Mouse (Mus musculus) embryonic facial prominence, embryonic 15.5 days (tissue): ENCODE data around the gene Ubr2. TPM values are rescaled to one million over a fixed set of nuclear protein-coding genes. Genes with fewer than 3 reads are reported as not detected.

Experiments
- ATAC-seq: fragments of 200-750 bp; cut with Nextera tagmentation; 2 replicates; pipeline ENCODE4 v1.8.0; 2017; ENCODE audit warnings: low read depth, moderate TSS enrichment; ENCODE audit not compliant: insufficient number of reproducible peaks, low FRiP score, low TSS enrichment
- H3K27ac ChIP-seq: fragments of 300-500 bp; sonication (generic); replicated peaks from 2 replicates; pipeline ENCODE4 v1.5.1; 2015; ENCODE audit warnings: mild to moderate bottlenecking, inconsistent platforms
- H3K27me3 ChIP-seq: fragments of 300-500 bp; sonication (generic); 2 replicates; pipeline ENCODE4 v1.6.1; 2015; ENCODE audit warnings: inconsistent platforms
- H3K36me3 ChIP-seq: fragments of 300-500 bp; sonication (generic); 2 replicates; pipeline ENCODE4 v1.6.1; 2015; ENCODE audit warnings: mild to moderate bottlenecking, inconsistent platforms
- H3K4me1 ChIP-seq: fragments of 300-500 bp; sonication (generic); 2 replicates; pipeline ENCODE4 v1.6.1; 2015; ENCODE audit warnings: inconsistent platforms
- H3K4me2 ChIP-seq: fragments of 300-500 bp; sonication (generic); replicated peaks from 2 replicates; pipeline ENCODE4 v1.6.1; 2015; ENCODE audit warnings: mild to moderate bottlenecking, inconsistent platforms
- H3K4me3 ChIP-seq: fragments of 300-500 bp; sonication (generic); replicated peaks from 2 replicates; pipeline ENCODE4 v1.5.1; 2015; ENCODE audit warnings: mild to moderate bottlenecking, inconsistent platforms
- H3K9ac ChIP-seq: fragments of 300-500 bp; sonication (generic); 2 replicates; pipeline ENCODE4 v1.6.1; 2015; ENCODE audit warnings: inconsistent platforms
- H3K9me3 ChIP-seq: fragments of 300-500 bp; sonication (generic); replicated peaks from 2 replicates; pipeline ENCODE4 v1.6.1; 2016; ENCODE audit warnings: inconsistent platforms
- WGBS: fragments of 180-500 bp; shearing (Covaris S2); methylation state at CpG from one replicate; pipeline ENCODE4 v1.1.7; 2015; 5-methylcytosine and 5-hydroxymethylcytosine counted together
- polyA plus RNA-seq: library from polyadenylated mRNA; unstranded; fragments of >200 nt; fragmentation: Nextera tagmentation; extraction: Ambion mirVana; gene quantifications from 2 replicates; pipeline ENCODE4 v1.2.1, GENCODE M21; 2015

Gene Ubr2
- polyA plus RNA-seq, 1 experiment from 2014 or later: 19.1 TPM

DNA sequence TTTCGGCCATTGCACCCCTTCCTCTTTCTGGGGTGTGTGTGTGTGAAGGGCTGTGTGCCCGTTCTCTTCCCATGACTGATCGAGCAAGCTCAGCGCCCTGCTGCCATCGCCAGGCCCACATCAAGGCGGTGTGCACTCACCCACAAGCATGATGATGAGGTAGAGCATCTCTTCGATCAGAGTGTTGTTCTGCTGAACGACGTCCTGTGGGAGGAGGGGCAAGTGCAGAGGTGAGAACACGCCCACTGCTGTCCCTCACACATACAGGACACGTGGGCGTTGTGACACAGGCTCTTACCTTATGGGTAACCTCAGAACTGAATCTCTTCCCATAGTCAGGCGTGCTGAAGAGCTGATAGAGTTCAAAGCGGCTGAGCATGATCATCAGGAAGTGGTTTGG is 43.5 kb downstream of the Ubr2 start:
- no peaks in the 10 kb centered on the region for H3K9me3 ChIP-seq
- no peaks in the 10 kb centered on the region for H3K4me1 ChIP-seq
- no peak overlapping the region for H3K27ac ChIP-seq
- H3K36me3 ChIP-seq: peaks cover 98% of the 10 kb centered on the region
- ATAC-seq: no peak
- H3K4me2 ChIP-seq: no peak overlapping the region
- H3K9ac ChIP-seq: no peak overlapping the region
- 86% methylated on average over 14 of the region's 14 CpGs for WGBS
- H3K27me3 ChIP-seq: no peaks in the 10 kb centered on the region
- H3K4me3 ChIP-seq: no peak overlapping the region

DNA sequence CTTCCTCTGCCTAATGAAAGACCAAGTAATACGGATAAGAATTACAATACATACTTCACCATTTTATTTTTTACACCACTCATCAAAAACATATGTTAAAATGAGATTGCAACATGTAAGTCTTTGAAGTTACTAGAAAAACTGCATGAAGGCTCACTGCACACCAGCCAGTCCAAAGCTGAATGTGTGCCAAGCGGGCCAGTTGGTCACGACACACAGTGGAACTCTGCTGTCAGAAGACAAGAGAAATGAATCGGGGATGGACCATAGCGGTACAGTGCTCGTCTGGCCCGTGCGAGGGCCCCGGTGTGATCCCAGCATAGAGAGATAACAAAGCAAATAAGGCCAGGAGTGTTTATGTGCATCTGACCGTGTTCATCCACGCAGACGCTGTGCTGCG is 47.2 kb downstream of the Ubr2 start:
- Histone ChIP-seq H3K9ac (no peak overlapping the region), H3K4me1 (no peaks in the 10 kb centered on the region), H3K27ac (no peak overlapping the region), H3K27me3 (no peaks in the 10 kb centered on the region), H3K4me2 (no peak overlapping the region), H3K9me3 (no peaks in the 10 kb centered on the region), H3K36me3 (peaks cover 96% of the 10 kb centered on the region), H3K4me3 (no peak overlapping the region)
- 86% methylated on average over 13 of the region's 13 CpGs for WGBS
- ATAC-seq: no peak

DNA sequence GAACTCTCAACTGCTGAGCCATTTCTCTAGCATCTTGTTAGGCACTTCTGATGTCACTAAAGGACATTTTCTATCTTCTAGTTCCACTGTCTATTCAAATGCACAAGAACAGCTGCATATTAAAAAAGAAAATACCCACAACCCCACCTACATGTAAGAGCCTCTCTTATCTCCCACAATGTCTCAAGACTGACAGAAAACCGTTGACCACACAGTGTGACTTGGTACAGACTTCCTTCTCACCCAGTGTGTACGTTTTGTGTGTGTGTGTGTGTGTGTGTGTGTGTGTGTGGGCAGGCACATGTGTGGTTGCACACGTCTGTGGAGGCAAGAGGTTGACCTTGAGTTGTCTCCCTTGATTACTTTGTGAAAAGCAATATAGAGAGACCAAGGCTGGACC is 48.2 kb downstream of the Ubr2 start:
- Histone ChIP-seq H3K36me3 (peaks cover 96% of the 10 kb centered on the region), H3K9me3 (no peaks in the 10 kb centered on the region), H3K4me1 (no peaks in the 10 kb centered on the region), H3K4me2 (no peak overlapping the region), H3K9ac (no peak overlapping the region), H3K4me3 (no peak overlapping the region), H3K27ac (no peak overlapping the region), H3K27me3 (no peaks in the 10 kb centered on the region)
- WGBS: 86% methylated on average over 3 of the region's 3 CpGs
- ATAC-seq: no peak

DNA sequence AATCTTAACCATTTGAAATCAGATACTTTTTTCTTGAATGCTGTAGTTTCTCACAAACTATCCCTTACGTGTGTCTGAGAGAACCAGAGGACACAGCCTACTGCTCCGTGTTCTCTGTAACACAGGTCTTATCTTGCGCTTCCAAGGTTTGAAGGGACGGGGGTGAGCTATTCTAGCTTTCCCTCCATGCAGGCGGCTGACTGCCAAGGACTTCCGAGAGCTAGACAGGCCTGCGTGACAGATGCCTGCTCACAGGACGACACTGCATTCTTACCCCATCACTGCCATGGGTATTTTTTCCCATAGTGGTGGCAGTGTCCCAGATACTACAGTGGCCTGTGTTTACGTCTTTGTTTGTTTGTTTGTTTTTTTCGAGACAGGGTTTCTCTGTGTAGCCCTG is 50.1 kb downstream of the Ubr2 start:
- Histone ChIP-seq H3K9ac (no peak overlapping the region), H3K36me3 (peaks cover 96% of the 10 kb centered on the region), H3K9me3 (no peaks in the 10 kb centered on the region), H3K4me2 (no peak overlapping the region), H3K4me3 (no peak overlapping the region), H3K27me3 (no peaks in the 10 kb centered on the region), H3K27ac (no peak overlapping the region), H3K4me1 (no peaks in the 10 kb centered on the region)
- ATAC-seq: no peak
- 86% methylated on average over 10 of the region's 10 CpGs for WGBS

DNA sequence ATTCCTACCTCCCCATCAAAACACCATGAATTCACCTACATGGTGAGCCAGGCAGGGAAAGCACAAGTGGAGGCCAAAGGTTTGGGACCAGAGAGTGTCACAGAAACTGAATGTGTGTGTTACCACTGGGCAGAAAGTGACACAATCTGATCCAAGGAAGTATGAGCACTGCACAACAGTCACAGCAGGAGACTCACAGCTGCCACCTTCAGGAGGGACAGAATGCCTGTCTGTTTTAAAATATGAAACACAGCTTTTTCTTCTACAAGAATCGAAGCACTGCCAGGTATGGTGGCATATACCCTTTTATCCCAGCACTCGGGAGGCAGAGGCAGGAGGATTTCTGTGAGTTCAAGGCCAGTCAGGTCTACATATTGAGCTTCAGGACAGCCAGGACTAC is 52.3 kb downstream of the Ubr2 start:
- no peak for ATAC-seq

DNA sequence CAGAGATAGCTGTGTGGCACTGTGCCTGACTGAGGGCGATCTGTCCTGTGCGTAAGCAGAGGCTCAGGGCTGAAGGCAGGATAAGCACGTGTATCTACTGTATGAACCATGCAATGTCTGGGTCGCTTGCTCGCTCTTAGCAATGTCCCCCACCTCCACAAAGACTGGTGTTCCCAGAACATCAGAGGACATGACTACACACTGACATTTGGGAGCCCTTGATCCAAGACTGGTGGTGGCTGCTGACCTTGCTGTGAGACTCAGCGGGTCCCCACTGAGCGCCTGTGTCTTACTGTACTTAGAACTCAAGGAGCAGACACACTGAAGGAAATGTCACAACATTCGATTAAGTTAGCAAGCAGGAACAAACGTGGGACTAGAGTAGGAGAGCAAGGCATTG is 64.1 kb downstream of the Ubr2 start:
- no peak overlapping the region for H3K27ac ChIP-seq
- no peak for ATAC-seq
- H3K4me2 ChIP-seq: no peak overlapping the region
- H3K27me3 ChIP-seq: no peaks in the 10 kb centered on the region
- no peak overlapping the region for H3K4me3 ChIP-seq
- 94% methylated on average over 9 of the region's 9 CpGs for WGBS
- no peaks in the 10 kb centered on the region for H3K4me1 ChIP-seq
- H3K36me3 ChIP-seq: peaks cover 77% of the 10 kb centered on the region
- no peaks in the 10 kb centered on the region for H3K9me3 ChIP-seq
- H3K9ac ChIP-seq: no peak overlapping the region

More for the DNA sequence above, 52.3 kb downstream of the Ubr2 start:
- Histone ChIP-seq H3K9ac (no peak overlapping the region), H3K9me3 (no peaks in the 10 kb centered on the region), H3K36me3 (peaks cover 93% of the 10 kb centered on the region), H3K27ac (no peak overlapping the region), H3K4me1 (no peaks in the 10 kb centered on the region), H3K27me3 (no peaks in the 10 kb centered on the region), H3K4me3 (no peak overlapping the region), H3K4me2 (no peak overlapping the region)
- 82% methylated on average over 2 of the region's 2 CpGs for WGBS

DNA sequence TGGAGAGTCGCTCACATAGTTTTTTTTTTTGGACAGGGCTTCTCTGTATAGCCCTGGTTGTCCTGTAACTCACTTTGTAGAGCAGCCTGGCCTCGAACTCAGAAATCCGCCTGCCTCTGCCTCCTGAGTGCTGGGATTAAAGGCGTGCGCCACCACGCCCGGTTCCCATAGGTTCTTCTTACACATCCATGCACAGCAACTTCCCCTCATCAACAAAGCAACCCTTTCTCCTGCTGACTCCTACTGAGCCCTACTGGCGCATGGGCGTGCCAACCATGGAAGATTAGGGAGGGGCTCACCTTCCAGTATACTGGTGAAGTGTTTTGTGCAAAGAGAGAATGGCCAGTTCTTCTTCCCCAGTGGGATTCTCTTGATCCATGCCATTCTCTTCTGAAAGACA is 67.9 kb downstream of the Ubr2 start:
- Histone ChIP-seq H3K9me3 (no peaks in the 10 kb centered on the region), H3K4me1 (no peaks in the 10 kb centered on the region), H3K27ac (no peak overlapping the region), H3K4me3 (no peak overlapping the region), H3K9ac (no peak overlapping the region), H3K36me3 (peaks cover 93% of the 10 kb centered on the region), H3K4me2 (no peak overlapping the region), H3K27me3 (no peaks in the 10 kb centered on the region)
- ATAC-seq: no peak
- 95% methylated on average over 9 of the region's 9 CpGs for WGBS

DNA sequence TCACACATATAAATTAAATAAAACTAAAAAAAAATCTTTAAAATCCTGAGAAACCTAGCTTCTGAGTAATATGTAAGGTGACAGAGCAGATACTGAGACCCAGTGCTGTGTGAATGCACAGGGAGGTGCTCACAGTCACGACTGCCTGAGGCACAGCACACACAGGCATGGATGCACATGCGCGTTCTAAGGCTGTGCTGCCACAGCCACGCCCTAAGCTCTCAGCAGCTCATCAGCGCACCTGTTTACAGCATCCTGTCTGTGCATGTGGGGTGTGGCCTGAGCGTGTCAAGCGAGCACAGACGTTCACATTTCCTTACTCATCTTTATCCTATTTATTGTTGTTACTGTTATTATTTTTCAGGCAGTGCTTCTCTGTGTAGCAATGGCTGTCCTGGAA is 69.9 kb downstream of the Ubr2 start:
- no peak overlapping the region for H3K27ac ChIP-seq
- WGBS: 73% methylated on average over 8 of the region's 8 CpGs
- H3K4me2 ChIP-seq: no peak overlapping the region
- no peaks in the 10 kb centered on the region for H3K4me1 ChIP-seq
- ATAC-seq: peak; percentile 57; the same call in 1 of the 2 replicates
- peaks cover 94% of the 10 kb centered on the region for H3K36me3 ChIP-seq
- H3K27me3 ChIP-seq: no peaks in the 10 kb centered on the region
- H3K9ac ChIP-seq: no peak overlapping the region
- no peak overlapping the region for H3K4me3 ChIP-seq
- H3K9me3 ChIP-seq: no peaks in the 10 kb centered on the region

DNA sequence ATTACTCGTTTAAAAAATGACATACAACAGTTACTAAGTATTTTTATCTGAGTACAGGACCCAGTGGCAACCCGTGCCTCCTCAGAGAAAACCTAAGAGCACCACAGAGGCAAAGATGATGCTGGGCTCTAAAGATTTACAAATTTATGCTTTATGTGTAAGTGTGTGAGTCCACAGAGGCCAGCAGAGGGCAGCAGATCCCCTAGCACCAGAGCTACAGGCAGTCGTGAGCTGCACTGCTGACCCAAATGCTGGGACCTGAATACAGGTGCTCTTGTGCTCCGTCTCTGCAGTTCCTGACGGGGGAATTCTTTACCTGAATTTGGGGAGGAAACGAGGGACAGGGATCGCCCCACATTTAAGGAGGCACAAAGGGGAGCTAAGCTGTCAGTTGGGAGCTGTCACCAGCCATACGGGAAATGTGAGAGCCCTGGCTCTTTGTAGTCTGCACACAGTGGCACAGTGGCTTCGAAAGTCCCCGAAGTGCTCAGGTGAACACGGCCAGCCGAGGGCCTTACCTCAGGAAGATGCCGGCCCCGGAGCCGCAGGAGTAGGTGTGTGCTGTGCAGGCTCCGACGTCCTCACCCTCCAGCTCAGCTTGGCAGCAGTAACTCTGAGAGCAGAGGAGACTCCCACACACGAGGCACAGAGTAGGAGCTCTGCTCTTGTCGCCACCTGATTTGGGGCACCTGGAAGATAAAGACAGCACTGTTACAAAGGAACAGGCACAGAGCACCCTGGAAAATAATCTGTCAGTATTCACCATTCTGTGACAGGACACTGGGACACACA is 76.6 kb downstream of the Ubr2 start:
- Histone ChIP-seq H3K9ac (no peak overlapping the region), H3K4me3 (no peak overlapping the region), H3K27me3 (no peaks in the 10 kb centered on the region), H3K27ac (no peak overlapping the region), H3K4me1 (no peaks in the 10 kb centered on the region), H3K36me3 (peaks cover 95% of the 10 kb centered on the region), H3K9me3 (no peaks in the 10 kb centered on the region), H3K4me2 (no peak overlapping the region)
- ATAC-seq: no peak
- 82% methylated on average over 19 of the region's 19 CpGs for WGBS

DNA sequence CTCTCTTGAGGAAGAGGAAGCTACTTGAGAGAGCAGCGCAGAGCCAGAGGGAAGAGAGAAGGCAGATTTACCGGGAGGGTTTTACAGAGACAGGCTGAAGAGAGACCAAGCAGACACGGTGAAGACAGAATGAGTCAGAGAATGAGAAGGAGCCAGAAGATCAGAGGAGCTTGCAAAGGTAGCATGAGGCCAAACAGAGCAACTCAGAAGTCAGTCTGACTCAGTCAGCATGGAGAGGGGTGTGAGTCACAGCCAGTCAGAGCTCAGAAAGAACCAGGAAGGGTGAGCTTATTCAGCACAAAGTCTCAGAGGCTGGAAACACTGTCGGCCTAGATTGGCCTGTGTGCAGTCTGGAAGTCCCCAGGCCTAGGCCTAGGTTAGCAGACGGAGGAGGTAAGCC is 77.4 kb downstream of the Ubr2 start:
- no peaks in the 10 kb centered on the region for H3K9me3 ChIP-seq
- H3K27ac ChIP-seq: no peak overlapping the region
- H3K9ac ChIP-seq: no peak overlapping the region
- no peaks in the 10 kb centered on the region for H3K27me3 ChIP-seq
- 88% methylated on average over 5 of the region's 5 CpGs for WGBS
- H3K4me2 ChIP-seq: no peak overlapping the region
- H3K4me1 ChIP-seq: no peaks in the 10 kb centered on the region
- H3K36me3 ChIP-seq: peaks cover 94% of the 10 kb centered on the region
- no peak overlapping the region for H3K4me3 ChIP-seq
- no peak for ATAC-seq

DNA sequence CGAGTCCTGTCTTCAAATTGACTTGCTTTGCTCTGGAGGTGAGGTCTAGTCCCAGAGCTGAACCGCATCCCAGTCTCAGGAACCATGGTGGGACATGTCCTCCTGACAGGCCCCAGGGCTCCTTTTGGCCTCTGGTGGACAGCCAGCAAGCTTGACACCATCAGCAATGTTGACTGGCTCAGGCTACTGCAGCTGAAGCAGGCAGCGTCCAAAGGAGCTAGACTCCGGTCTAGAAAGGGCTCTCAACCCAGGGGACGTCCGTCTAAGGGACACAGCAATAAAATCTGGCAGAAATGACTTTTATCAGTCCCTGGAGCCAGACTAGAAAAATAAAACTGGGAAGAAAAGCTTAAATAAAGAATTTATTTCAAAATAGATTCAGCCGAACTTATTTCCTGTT is 80.5 kb downstream of the Ubr2 start:
- Histone ChIP-seq H3K4me3 (no peak overlapping the region), H3K36me3 (peaks cover 68% of the 10 kb centered on the region), H3K4me1 (no peaks in the 10 kb centered on the region), H3K4me2 (no peak overlapping the region), H3K9me3 (no peaks in the 10 kb centered on the region), H3K9ac (no peak overlapping the region), H3K27me3 (no peaks in the 10 kb centered on the region), H3K27ac (no peak overlapping the region)
- ATAC-seq: no peak
- 83% methylated on average over 7 of the region's 7 CpGs for WGBS

DNA sequence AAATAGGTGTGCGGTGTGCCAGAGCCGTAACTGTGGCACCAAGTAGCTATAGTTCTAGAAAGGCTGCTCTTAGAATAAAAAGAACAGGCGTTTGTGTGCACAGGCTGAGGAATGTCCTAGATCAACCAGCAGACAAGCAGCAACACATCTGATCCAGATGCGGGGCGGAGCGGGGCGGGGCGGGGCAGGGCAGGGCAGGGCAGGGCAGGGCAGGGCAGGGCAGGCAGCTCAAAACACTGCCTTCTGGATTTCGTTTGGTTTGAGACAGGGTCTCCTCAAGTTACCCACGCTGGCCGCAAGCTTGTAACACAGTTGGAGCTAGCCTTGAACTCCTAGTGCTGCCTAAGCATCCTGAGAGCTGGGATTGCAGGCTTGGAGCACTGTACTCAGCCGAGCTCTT is 81.1 kb downstream of the Ubr2 start:
- Histone ChIP-seq H3K9ac (no peak overlapping the region), H3K4me3 (no peak overlapping the region), H3K36me3 (peaks cover 61% of the 10 kb centered on the region), H3K27me3 (no peaks in the 10 kb centered on the region), H3K4me2 (no peak overlapping the region), H3K4me1 (no peaks in the 10 kb centered on the region), H3K27ac (0 out of 2 replicates have a peak overlapping the region, but pooled peaks have one; percentile 63), H3K9me3 (no peaks in the 10 kb centered on the region)
- no peak for ATAC-seq
- WGBS: 57% methylated on average over 12 of the region's 12 CpGs
